Mouse (Mus musculus): ENCODE results near the gene Smim10l2a. TPM values are rescaled to one million over a fixed set of nuclear protein-coding genes. Genes with fewer than 3 reads are reported as not detected.
"Not testable (repeated sequence)": the region's sequence is repeated elsewhere in the genome, so short reads cannot be mapped to it uniquely, and the experiment has no call there.

Smim10l2a gene
- polyA plus RNA-seq (2015; fragmentation: Nextera tagmentation; extraction: Ambion mirVana), result 2.1 and 2.5 TPM in 2 replicates

DNA sequence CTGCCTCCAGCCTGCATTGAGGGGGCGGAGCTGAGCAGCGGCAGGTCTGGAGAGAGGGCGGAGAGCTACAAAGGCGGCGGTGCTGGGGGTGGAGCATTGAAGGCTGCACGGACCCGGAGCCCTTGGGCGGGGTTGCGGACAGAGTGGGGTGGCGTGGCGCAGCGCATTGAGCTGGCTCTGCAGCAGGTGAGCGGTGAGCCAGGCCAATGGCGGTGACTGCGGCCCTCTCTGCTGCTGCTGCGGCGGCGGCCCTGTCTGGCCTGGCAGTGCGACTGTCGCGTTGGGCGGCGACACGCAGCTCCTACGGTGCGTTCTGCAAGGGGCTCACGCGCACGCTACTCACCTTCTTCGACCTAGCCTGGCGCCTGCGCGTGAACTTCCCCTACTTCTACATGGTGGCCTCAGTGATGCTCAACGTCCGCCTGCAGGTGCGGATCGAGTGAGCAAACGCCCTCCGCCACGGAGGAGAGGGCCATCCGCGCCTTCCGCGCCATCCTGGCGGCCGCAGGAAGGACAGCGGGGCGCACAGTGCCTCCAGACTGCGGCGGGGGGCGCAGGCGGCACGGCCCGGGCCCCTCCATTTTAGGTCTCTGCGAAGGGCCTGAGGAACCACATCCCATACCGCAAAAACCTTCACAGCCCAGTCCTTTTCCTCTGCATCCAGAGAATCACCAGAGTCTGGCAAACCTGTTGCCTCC lies at the start of gene Smim10l2a:
Gene Smim10l2a (plus strand): TSS at position 156 of the 698 bp plus-strand sequence.
- DNase-seq (ENCODE audit: low spot score) (peak; percentile 80), ATAC-seq (ENCODE audit: low FRiP score, low TSS enrichment) (peak; percentile 92)
- 17% methylated on average over 27 of the region's 56 CpGs for WGBS
- not testable (repeated sequence) for H3K27me3 ChIP-seq (ENCODE audit: control insufficient read depth, insufficient read depth, low read length); H3K27ac ChIP-seq (replicated peaks); H3K36me3 ChIP-seq (ENCODE audit: control insufficient read depth, insufficient read depth, low read length); H3K4me1 ChIP-seq (replicated peaks; ENCODE audit: control insufficient read depth, insufficient read depth); H3K9ac ChIP-seq (ENCODE audit: low read length); H3K9me3 ChIP-seq (ENCODE audit: control insufficient read depth, low read length)
- Histone ChIP-seq H3K4me3 (ENCODE audit: low read depth, low read length) (peak within 1 kb of the TSS; percentile 41), H3K4me2 (replicated peaks; ENCODE audit: low read depth) (peak within 1 kb of the TSS; percentile 69)

GRCm38 (mm10) chrX:56332046-56332445 lies 42.3 kb upstream of the Smim10l2a start:
- no peaks in the 10 kb centered on the region for H3K9me3 ChIP-seq (ENCODE audit: control insufficient read depth, low read length)
- TF ChIP-seq CTCF (IDR thresholded peaks at IDR 0.05; ENCODE audit: low read depth) (no peak), EP300 (optimal IDR thresholded peaks at IDR 0.05) (no peak)
- DNase-seq (ENCODE audit: low spot score) (no peak), ATAC-seq (ENCODE audit: low FRiP score, low TSS enrichment) (no peak)
- no peak overlapping the region for H3K4me2 ChIP-seq (replicated peaks; ENCODE audit: low read depth)
- no peaks in the 10 kb centered on the region for H3K36me3 ChIP-seq (ENCODE audit: control insufficient read depth, insufficient read depth, low read length)
- no peak overlapping the region for H3K27ac ChIP-seq (replicated peaks)
- no peak overlapping the region for H3K9ac ChIP-seq (ENCODE audit: low read length)
- 56% methylated on average over 3 of the region's 3 CpGs for WGBS
- no peak overlapping the region for H3K4me3 ChIP-seq (ENCODE audit: low read depth, low read length)
- H3K27me3 ChIP-seq (ENCODE audit: control insufficient read depth, insufficient read depth, low read length), result no peaks in the 10 kb centered on the region
- H3K4me1 ChIP-seq (replicated peaks; ENCODE audit: control insufficient read depth, insufficient read depth), result no peaks in the 10 kb centered on the region

DNA sequence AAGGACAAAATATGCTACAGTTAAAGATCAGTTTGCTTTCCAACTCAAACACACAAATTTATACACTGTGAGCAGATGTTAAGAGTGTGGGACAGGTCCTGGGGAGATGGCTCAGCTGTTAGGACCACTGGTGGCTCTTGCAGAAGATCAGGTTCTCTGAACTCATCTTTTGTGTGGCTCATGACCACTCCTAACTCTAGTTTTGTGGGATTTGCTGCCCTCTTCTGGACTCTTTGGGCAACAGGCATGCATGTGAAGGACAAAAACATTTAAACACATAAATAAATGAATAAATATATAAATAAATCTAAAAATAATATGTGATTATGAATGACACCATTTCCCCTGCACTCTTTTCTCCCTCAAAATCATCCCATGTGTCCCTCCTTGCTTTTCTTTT lies 34.1 kb upstream of the Smim10l2a start:
- no peak overlapping the region for H3K4me2 ChIP-seq (replicated peaks; ENCODE audit: low read depth)

GRCm38 (mm10) chrX:56342921-56343320 lies 31.5 kb upstream of the Smim10l2a start:
- H3K27me3 ChIP-seq (ENCODE audit: control insufficient read depth, insufficient read depth, low read length), result no peaks in the 10 kb centered on the region
- H3K27ac ChIP-seq (replicated peaks), result no peak overlapping the region
- H3K4me1 ChIP-seq (replicated peaks; ENCODE audit: control insufficient read depth, insufficient read depth), result no peaks in the 10 kb centered on the region
- no peaks in the 10 kb centered on the region for H3K9me3 ChIP-seq (ENCODE audit: control insufficient read depth, low read length)
- WGBS, result 82% methylated on average over 3 of the region's 3 CpGs
- no peaks in the 10 kb centered on the region for H3K36me3 ChIP-seq (ENCODE audit: control insufficient read depth, insufficient read depth, low read length)
- ATAC-seq (ENCODE audit: low FRiP score, low TSS enrichment) (no peak), DNase-seq (ENCODE audit: low spot score) (no peak)
- TF ChIP-seq CTCF (IDR thresholded peaks at IDR 0.05; ENCODE audit: low read depth) (no peak), EP300 (optimal IDR thresholded peaks at IDR 0.05) (no peak)
- H3K9ac ChIP-seq (ENCODE audit: low read length), result no peak overlapping the region
- H3K4me3 ChIP-seq (ENCODE audit: low read depth, low read length), result no peak overlapping the region
- H3K4me2 ChIP-seq (replicated peaks; ENCODE audit: low read depth), result no peak overlapping the region

More for the DNA sequence above, 34.1 kb upstream of the Smim10l2a start:
- no peaks in the 10 kb centered on the region for H3K36me3 ChIP-seq (ENCODE audit: control insufficient read depth, insufficient read depth, low read length)
- DNase-seq (ENCODE audit: low spot score) (no peak), ATAC-seq (ENCODE audit: low FRiP score, low TSS enrichment) (no peak)
- no peak overlapping the region for H3K9ac ChIP-seq (ENCODE audit: low read length)
- H3K27ac ChIP-seq (replicated peaks), result no peak overlapping the region
- no peaks in the 10 kb centered on the region for H3K4me1 ChIP-seq (replicated peaks; ENCODE audit: control insufficient read depth, insufficient read depth)
- H3K9me3 ChIP-seq (ENCODE audit: control insufficient read depth, low read length), result no peaks in the 10 kb centered on the region
- TF ChIP-seq EP300 (optimal IDR thresholded peaks at IDR 0.05) (no peak), CTCF (IDR thresholded peaks at IDR 0.05; ENCODE audit: low read depth) (peak; percentile 63)
- no peak overlapping the region for H3K4me3 ChIP-seq (ENCODE audit: low read depth, low read length)
- no peaks in the 10 kb centered on the region for H3K27me3 ChIP-seq (ENCODE audit: control insufficient read depth, insufficient read depth, low read length)

- DNase-seq (ENCODE audit: low spot score) (peak; percentile 73), ATAC-seq (ENCODE audit: low FRiP score, low TSS enrichment) (peak; percentile 90)
- Histone ChIP-seq H3K36me3 (ENCODE audit: control insufficient read depth, insufficient read depth, low read length) (no peaks in the 10 kb centered on the region), H3K27me3 (ENCODE audit: control insufficient read depth, insufficient read depth, low read length) (no peaks in the 10 kb centered on the region), H3K4me1 (replicated peaks; ENCODE audit: control insufficient read depth, insufficient read depth) (no peaks in the 10 kb centered on the region), H3K27ac (replicated peaks) (no peak within 1 kb of the TSS; the same call in 1 of the 2 replicates), H3K4me3 (ENCODE audit: low read depth, low read length) (peak within 1 kb of the TSS; percentile 52), H3K9me3 (ENCODE audit: control insufficient read depth, low read length) (no peaks in the 10 kb centered on the region), H3K4me2 (replicated peaks; ENCODE audit: low read depth) (peak within 1 kb of the TSS; percentile 44), H3K9ac (ENCODE audit: low read length) (peak within 1 kb of the TSS; percentile 41)
- no peak for TF ChIP-seq CTCF (IDR thresholded peaks at IDR 0.05; ENCODE audit: low read depth)
- no peak for TF ChIP-seq EP300 (optimal IDR thresholded peaks at IDR 0.05)
- WGBS, result 12% methylated on average over 39 of the region's 39 CpGs
Observed at GRCm38 (mm10) chrX:56346176-56346931, 28.0 kb upstream of the Smim10l2a start, which contains the start of gene Zfp449. Zfp449 (plus strand) TSS chrX:56346400.

- no peak overlapping the region; the same call in 1 of the 2 replicates for H3K9ac ChIP-seq (ENCODE audit: low read length)
- DNase-seq (ENCODE audit: low spot score) (peak; percentile 13), ATAC-seq (ENCODE audit: low FRiP score, low TSS enrichment) (no peak)
- peak overlapping the region; percentile 52 for H3K4me3 ChIP-seq (ENCODE audit: low read depth, low read length)
- TF ChIP-seq CTCF (IDR thresholded peaks at IDR 0.05; ENCODE audit: low read depth) (no peak), EP300 (optimal IDR thresholded peaks at IDR 0.05) (no peak)
- no peaks in the 10 kb centered on the region for H3K36me3 ChIP-seq (ENCODE audit: control insufficient read depth, insufficient read depth, low read length)
- H3K27ac ChIP-seq (replicated peaks), result no peak overlapping the region
- no peaks in the 10 kb centered on the region for H3K27me3 ChIP-seq (ENCODE audit: control insufficient read depth, insufficient read depth, low read length)
- no peaks in the 10 kb centered on the region for H3K9me3 ChIP-seq (ENCODE audit: control insufficient read depth, low read length)
- 41% methylated on average over 8 of the region's 8 CpGs for WGBS
- H3K4me2 ChIP-seq (replicated peaks; ENCODE audit: low read depth), result peak overlapping the region; percentile 44
- no peaks in the 10 kb centered on the region for H3K4me1 ChIP-seq (replicated peaks; ENCODE audit: control insufficient read depth, insufficient read depth)
Observed at GRCm38 (mm10) chrX:56346932-56347253, 27.5 kb upstream of the Smim10l2a start.

All from stomach, postnatal 0 days (tissue).